Mouse (Mus musculus) stomach, embryonic 16.5 days (tissue): ENCODE data around the gene Mms22l. TPM values are rescaled to one million over a fixed set of nuclear protein-coding genes. Genes with fewer than 3 reads are reported as not detected.

Source experiments
- ATAC-seq: fragments of 200-750 bp; cut with Nextera tagmentation; 2 replicates; pipeline ENCODE4 v1.8.0; 2017; ENCODE audit warnings: moderate number of reproducible peaks, moderate TSS enrichment; ENCODE audit not compliant: insufficient read depth, low FRiP score
- H3K27ac ChIP-seq: fragments of 300-500 bp; sonication (generic); 2 replicates; pipeline ENCODE4 v1.5.1; 2014; ENCODE audit warnings: low read length
- H3K27me3 ChIP-seq: fragments of 300-500 bp; sonication (generic); 2 replicates; pipeline ENCODE4 v1.6.1; 2014; ENCODE audit warnings: low read length, control low read depth, mixed read lengths; ENCODE audit not compliant: control insufficient read depth, insufficient read depth
- H3K36me3 ChIP-seq: fragments of 300-500 bp; sonication (generic); 2 replicates; pipeline ENCODE4 v1.6.1; 2014; ENCODE audit warnings: low read length; ENCODE audit not compliant: control insufficient read depth, insufficient read depth
- H3K4me1 ChIP-seq: fragments of 300-500 bp; sonication (generic); 2 replicates; pipeline ENCODE4 v1.6.1; 2014; ENCODE audit warnings: low read length, control low read depth, mixed read lengths; ENCODE audit not compliant: control insufficient read depth, insufficient read depth
- H3K4me2 ChIP-seq: fragments of 300-500 bp; sonication (generic); 2 replicates; pipeline ENCODE4 v1.6.1; 2014; ENCODE audit warnings: low read depth, low read length, mixed read lengths
- H3K4me3 ChIP-seq: fragments of 300-500 bp; sonication (generic); replicated peaks from 2 replicates; pipeline ENCODE4 v1.5.1; 2014; ENCODE audit warnings: mild to moderate bottlenecking, low read length
- H3K9ac ChIP-seq: fragments of 300-500 bp; sonication (generic); 2 replicates; pipeline ENCODE4 v1.6.1; 2014; ENCODE audit warnings: low read length
- H3K9me3 ChIP-seq: fragments of 300-500 bp; sonication (generic); replicated peaks from 2 replicates; pipeline ENCODE4 v1.6.1; 2016; ENCODE audit warnings: low read length, control low read depth; ENCODE audit not compliant: control insufficient read depth
- WGBS: fragments of 180-500 bp; shearing (Covaris S2); extraction: QIAGEN DNeasy Blood & Tissue Kit; methylation state at CpG from one replicate; pipeline ENCODE4 v1.1.7; 2014; 5-methylcytosine and 5-hydroxymethylcytosine counted together
- polyA plus RNA-seq: library from polyadenylated mRNA; unstranded; fragments of >200 nt; fragmentation: Nextera tagmentation; extraction: Ambion mirVana; gene quantifications from 2 replicates; pipeline ENCODE4 v1.2.1, GENCODE M21; 2015

Mms22l gene
- polyA plus RNA-seq, 1 experiment from 2014 or later, result 18.7 TPM

GRCm38 (mm10) chr4:24568026-24568425 is 71.8 kb downstream of the Mms22l start:
- Histone ChIP-seq H3K4me2 (no peak overlapping the region), H3K36me3 (no peaks in the 10 kb centered on the region), H3K9me3 (no peaks in the 10 kb centered on the region), H3K27me3 (no peaks in the 10 kb centered on the region), H3K4me1 (no peaks in the 10 kb centered on the region), H3K4me3 (no peak overlapping the region), H3K27ac (no peak overlapping the region), H3K9ac (no peak overlapping the region)
- 79% methylated on average over 6 of the region's 6 CpGs for WGBS
- no peak for ATAC-seq

DNA sequence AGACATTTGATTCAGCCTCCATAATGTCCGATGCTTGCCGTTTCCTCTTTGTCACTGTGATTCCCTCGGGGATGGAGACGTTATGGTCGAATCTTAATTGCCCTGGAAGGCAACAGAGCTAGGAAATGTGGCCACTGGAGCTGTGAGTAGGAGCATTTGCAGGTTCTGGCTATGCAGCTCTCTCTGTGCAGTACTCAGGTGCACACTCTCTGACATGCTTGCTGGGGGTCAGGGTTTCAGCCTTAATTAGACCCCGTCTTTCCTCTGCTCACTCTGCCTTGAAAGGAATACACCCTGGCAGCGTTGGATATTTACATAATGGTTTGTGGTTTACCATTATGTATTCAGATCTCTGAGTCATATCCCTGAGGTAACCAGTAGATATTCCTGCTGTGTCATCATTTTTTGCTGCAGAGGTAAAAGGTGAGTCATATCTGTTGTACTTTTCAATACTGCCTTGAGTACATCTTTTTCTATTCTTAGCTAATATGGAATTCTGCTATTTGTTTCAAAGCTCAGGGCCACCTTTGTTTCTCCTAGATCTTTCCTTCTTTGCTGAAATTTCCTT is 72.8 kb downstream of the Mms22l start:
- Histone ChIP-seq H3K4me3 (no peak overlapping the region), H3K9ac (no peak overlapping the region), H3K9me3 (no peaks in the 10 kb centered on the region), H3K4me2 (no peak overlapping the region), H3K27ac (no peak overlapping the region), H3K27me3 (no peaks in the 10 kb centered on the region), H3K4me1 (no peaks in the 10 kb centered on the region), H3K36me3 (no peaks in the 10 kb centered on the region)
- no peak for ATAC-seq
- 78% methylated on average over 7 of the region's 7 CpGs for WGBS

DNA sequence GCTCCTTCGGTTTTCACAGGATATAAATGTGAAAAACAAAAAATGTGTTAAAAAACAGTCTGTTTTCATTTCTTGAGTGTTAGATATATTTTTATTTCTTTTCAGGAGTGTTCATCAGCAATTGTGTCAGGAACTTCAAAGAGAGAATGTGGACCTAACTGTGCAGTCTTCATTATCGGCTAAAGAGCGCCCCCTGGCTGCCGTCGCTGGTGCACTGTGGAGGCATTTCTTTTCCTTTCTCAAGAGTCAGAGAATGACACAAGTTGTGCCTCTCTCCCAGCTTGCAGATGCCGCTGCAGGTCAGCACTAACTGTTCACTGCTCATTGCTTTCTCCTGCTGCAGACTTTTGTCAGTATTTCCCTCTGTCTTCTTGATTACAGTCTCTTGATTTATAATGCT is 78.0 kb downstream of the Mms22l start:
- Histone ChIP-seq H3K36me3 (no peaks in the 10 kb centered on the region; the same call in 1 of the 2 replicates), H3K27me3 (no peaks in the 10 kb centered on the region), H3K9ac (no peak overlapping the region), H3K9me3 (no peaks in the 10 kb centered on the region), H3K4me3 (no peak overlapping the region), H3K4me2 (no peak overlapping the region), H3K4me1 (no peaks in the 10 kb centered on the region), H3K27ac (no peak overlapping the region)
- 17% methylated on average over 6 of the region's 6 CpGs for WGBS
- no peak for ATAC-seq

- no peak overlapping the region for H3K9ac ChIP-seq
- H3K4me3 ChIP-seq, result no peak overlapping the region
- no peak overlapping the region for H3K4me2 ChIP-seq
- H3K36me3 ChIP-seq, result no peaks in the 10 kb centered on the region; the same call in 1 of the 2 replicates
- no peaks in the 10 kb centered on the region for H3K4me1 ChIP-seq
- no peak overlapping the region for H3K27ac ChIP-seq
- no peaks in the 10 kb centered on the region for H3K9me3 ChIP-seq
- WGBS, result 93% methylated on average over 5 of the region's 5 CpGs
- no peak for ATAC-seq
- H3K27me3 ChIP-seq, result no peaks in the 10 kb centered on the region
Measured at GRCm38 (mm10) chr4:24577594-24577993, 81.3 kb downstream of the Mms22l start.

DNA sequence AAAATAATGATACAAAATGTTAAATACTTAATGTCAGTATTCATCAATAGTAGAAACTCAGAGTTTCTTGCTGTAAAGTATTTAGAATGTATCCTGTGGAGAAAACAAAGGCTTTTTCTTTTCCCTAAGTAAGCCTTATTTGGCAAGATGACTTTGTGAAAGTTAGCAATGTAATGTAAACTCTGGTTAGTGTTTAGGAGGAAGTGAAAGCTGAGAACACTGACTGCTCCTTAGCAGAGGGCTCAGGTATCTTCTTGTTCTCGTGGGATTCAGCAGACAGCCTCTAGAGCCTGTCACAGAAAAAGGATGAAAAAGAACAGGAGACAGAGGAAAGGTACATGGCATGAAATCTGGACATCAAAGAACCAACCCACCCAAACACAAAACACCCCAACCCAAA is 86.0 kb downstream of the Mms22l start:
- Histone ChIP-seq H3K27ac (no peak overlapping the region), H3K9ac (no peak overlapping the region), H3K9me3 (no peaks in the 10 kb centered on the region), H3K27me3 (no peaks in the 10 kb centered on the region), H3K4me3 (no peak overlapping the region), H3K36me3 (0 out of 2 replicates have a peak, but pooled peaks cover 3% of the 10 kb centered on the region), H3K4me2 (no peak overlapping the region), H3K4me1 (no peaks in the 10 kb centered on the region)
- ATAC-seq, result no peak
- 33% methylated on average over 1 of the region's 1 CpGs for WGBS

GRCm38 (mm10) chr4:24583997-24584396 is 87.7 kb downstream of the Mms22l start:
- 0 out of 2 replicates have a peak, but pooled peaks cover 3% of the 10 kb centered on the region for H3K36me3 ChIP-seq
- no peaks in the 10 kb centered on the region for H3K4me1 ChIP-seq
- no peak overlapping the region for H3K4me3 ChIP-seq
- H3K27ac ChIP-seq, result no peak overlapping the region
- H3K27me3 ChIP-seq, result no peaks in the 10 kb centered on the region
- no peak overlapping the region for H3K9ac ChIP-seq
- no peak overlapping the region for H3K4me2 ChIP-seq
- no peak for ATAC-seq
- H3K9me3 ChIP-seq, result no peaks in the 10 kb centered on the region
- WGBS, result 82% methylated on average over 3 of the region's 3 CpGs

DNA sequence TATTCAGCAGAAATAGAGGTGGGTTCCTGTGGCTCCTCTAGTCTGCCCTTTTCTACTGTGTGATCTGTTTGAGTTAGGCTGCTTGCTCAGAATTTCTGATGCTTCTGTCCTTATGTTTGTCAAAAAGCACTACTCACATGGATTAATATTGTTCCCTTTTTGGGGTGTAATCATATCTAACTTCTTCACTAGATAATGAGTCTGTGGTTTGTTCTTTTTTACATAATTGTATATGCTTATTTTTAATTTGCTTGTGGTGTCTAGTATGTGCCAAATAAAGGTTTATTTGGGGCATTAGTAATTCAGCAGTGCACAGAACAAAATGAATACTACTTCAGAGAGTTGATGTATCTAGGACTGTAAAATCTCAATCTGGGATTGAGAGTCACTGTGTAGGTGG is 98.6 kb downstream of the Mms22l start:
- H3K27me3 ChIP-seq, result no peaks in the 10 kb centered on the region
- no peak for ATAC-seq
- H3K9me3 ChIP-seq, result no peaks in the 10 kb centered on the region
- H3K27ac ChIP-seq, result no peak overlapping the region
- H3K4me2 ChIP-seq, result no peak overlapping the region
- H3K4me3 ChIP-seq, result no peak overlapping the region
- H3K9ac ChIP-seq, result no peak overlapping the region
- H3K36me3 ChIP-seq, result peaks cover 3% of the 10 kb centered on the region; the same call in 1 of the 2 replicates
- H3K4me1 ChIP-seq, result no peaks in the 10 kb centered on the region

DNA sequence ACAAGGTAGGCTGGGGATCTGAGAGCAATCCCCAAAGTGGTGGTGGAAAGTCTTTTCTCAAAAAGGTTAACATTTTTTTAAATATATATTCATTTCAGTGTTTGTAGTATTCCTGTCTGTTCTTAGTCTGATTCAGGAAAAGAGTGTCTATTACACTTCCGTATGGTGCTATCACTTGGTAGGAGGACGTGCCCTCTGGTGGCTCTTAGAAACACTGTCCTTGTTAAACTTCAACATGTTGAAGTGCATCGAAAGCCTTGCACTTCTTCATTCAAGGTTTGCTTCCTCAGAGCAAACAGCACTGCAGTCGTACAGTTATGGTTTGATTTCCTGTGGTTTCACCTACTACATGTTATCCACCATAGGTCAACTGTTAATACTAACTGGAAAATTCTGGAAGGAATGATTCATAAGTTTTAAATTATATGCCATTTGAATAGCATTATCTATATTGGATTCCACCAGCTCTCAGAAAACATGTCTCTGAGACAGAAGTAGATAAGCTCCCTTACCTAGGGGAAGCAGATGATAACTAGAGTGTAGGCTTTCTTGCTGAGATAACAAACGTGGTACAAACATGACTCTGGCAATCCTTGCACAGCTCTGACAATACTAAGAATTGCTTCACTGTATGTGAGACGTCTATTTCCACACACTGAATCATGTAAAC is 100.8 kb downstream of the Mms22l start:
- no peak for ATAC-seq
- Histone ChIP-seq H3K4me1 (no peaks in the 10 kb centered on the region), H3K27ac (no peak overlapping the region), H3K4me3 (no peak overlapping the region), H3K36me3 (peaks cover 3% of the 10 kb centered on the region; the same call in 1 of the 2 replicates), H3K9me3 (no peaks in the 10 kb centered on the region), H3K27me3 (no peaks in the 10 kb centered on the region), H3K4me2 (no peak overlapping the region), H3K9ac (no peak overlapping the region)
- 79% methylated on average over 6 of the region's 6 CpGs for WGBS

GRCm38 (mm10) chr4:24598637-24599036 is 102.4 kb downstream of the Mms22l start:
- H3K27me3 ChIP-seq, result no peaks in the 10 kb centered on the region
- H3K4me1 ChIP-seq, result no peaks in the 10 kb centered on the region
- peaks cover 9% of the 10 kb centered on the region; the same call in 1 of the 2 replicates for H3K36me3 ChIP-seq
- no peak for ATAC-seq
- 67% methylated on average over 1 of the region's 1 CpGs for WGBS
- H3K4me2 ChIP-seq, result no peak overlapping the region
- no peaks in the 10 kb centered on the region for H3K9me3 ChIP-seq
- no peak overlapping the region for H3K27ac ChIP-seq
- H3K4me3 ChIP-seq, result no peak overlapping the region
- H3K9ac ChIP-seq, result no peak overlapping the region
